In the genomic region with DNA sequence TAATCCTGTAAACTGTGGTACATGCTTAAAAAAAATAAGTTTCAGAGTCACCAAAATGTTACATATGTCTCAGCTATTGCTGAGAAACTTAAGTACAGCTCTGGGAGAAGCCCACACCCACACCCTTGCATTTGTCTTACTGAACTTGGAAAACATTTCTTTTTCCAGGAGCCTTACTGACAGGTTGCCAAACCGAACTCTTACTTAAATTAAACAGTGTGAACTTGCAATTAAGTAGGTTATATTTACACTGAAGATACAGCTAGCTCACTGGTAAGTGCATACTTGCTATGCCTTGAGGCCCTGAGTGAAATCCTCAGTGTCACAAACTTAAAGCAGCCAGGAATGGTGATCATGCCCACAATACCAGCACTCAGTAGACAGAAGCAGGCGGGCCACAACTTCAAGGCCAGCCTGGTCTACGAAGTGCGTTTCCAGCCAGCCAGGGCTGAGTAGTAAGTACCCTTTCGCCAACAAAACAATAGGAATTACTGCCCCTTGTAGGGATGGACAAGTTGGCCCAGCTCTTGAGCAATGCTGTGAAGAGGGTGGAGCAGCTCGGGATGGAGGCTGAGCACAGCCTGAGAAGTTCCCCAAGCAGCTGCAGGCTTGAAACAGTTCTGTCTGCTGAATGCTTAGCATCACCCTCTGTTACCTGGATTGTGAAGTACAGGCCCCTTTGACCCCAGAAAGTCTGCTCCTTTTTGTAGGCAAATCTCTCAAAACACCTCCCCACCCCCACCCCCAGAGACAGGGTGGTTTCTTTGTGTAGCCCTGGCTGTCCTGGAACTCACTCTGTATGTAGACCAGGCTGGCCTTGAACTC, we compare ENCODE assay signal across 8 mouse cellular contexts. TPM values are rescaled to one million over a fixed set of nuclear protein-coding genes. Genes with fewer than 3 reads are reported as not detected.
DNase-seq lines count a peak whose midpoint lies in the region; ATAC-seq and TF ChIP-seq lines count a peak whose summit lies in the region.

No protein-coding gene starts in this region.

- H3K27me3 ChIP-seq in ES-Bruce4 (ENCODE audit: control insufficient read depth, insufficient read depth, low read length, poor library complexity, severe bottlenecking): no peaks in the 10 kb centered on the region
- H3K27me3 ChIP-seq in heart, embryonic 16.5 days (ENCODE audit: control insufficient read depth, insufficient read depth, low read length): no peaks in the 10 kb centered on the region

- H3K4me1 ChIP-seq in ES-Bruce4 (ENCODE audit: control insufficient read depth, insufficient read depth, low read length): peaks cover 5% of the 10 kb centered on the region
- H3K4me1 ChIP-seq in heart, embryonic 16.5 days (ENCODE audit: control insufficient read depth, insufficient read depth, low read length): peaks cover 31% of the 10 kb centered on the region

- ATAC-seq in heart, embryonic 16.5 days (replicated peaks; ENCODE audit: extremely low read depth, insufficient read depth, low FRiP score): no peak
- ATAC-seq in megakaryocyte-erythroid progenitor cell, adult 5-6 weeks (replicated peaks; ENCODE audit: low FRiP score, low TSS enrichment, poor library complexity, severe bottlenecking): 0 out of 2 replicates have a peak, but pooled peaks have one; percentile 5

- no peak for TF ChIP-seq CTCF in ES-Bruce4 (IDR thresholded peaks at IDR 0.05; ENCODE audit: low read depth, low read length)

- H3K9me3 ChIP-seq in ES-Bruce4 (replicated peaks; ENCODE audit: control insufficient read depth, insufficient read depth, low read length, poor library complexity, severe bottlenecking): no peaks in the 10 kb centered on the region
- H3K9me3 ChIP-seq in heart, embryonic 16.5 days (replicated peaks; ENCODE audit: control insufficient read depth, low read length): no peaks in the 10 kb centered on the region

- DNase-seq in heart, adult 11 months: peak; percentile 91
- no peak for DNase-seq in heart, adult 8-10 months (ENCODE audit: low spot score)
- no peak for DNase-seq in frontal cortex, postnatal 14 days (ENCODE audit: low spot score in 2 of 2)
- DNase-seq in ovary, postnatal 14 days (ENCODE audit: low spot score): no peak
- no peak for DNase-seq in kidney, adult 8-10 months

- H3K36me3 ChIP-seq in ES-Bruce4 (ENCODE audit: control insufficient read depth, insufficient read depth, low read length, poor library complexity, severe bottlenecking): no peaks in the 10 kb centered on the region
- H3K36me3 ChIP-seq in heart, embryonic 16.5 days (ENCODE audit: control insufficient read depth, insufficient read depth): no peaks in the 10 kb centered on the region

- 0 out of 2 replicates have a peak overlapping the region, but pooled peaks have one; percentile 3 for H3K9ac ChIP-seq in ES-Bruce4 (ENCODE audit: low read depth, poor library complexity, severe bottlenecking)
- peak overlapping the region; percentile 77; the same call in 1 of the 2 replicates for H3K9ac ChIP-seq in heart, embryonic 16.5 days (ENCODE audit: low read length)

- no peak overlapping the region for H3K4me2 ChIP-seq in heart, embryonic 16.5 days (ENCODE audit: low read depth, low read length)

- no peak for TF ChIP-seq EP300 in ES-Bruce4 (IDR thresholded peaks at IDR 0.05; ENCODE audit: insufficient read depth, low read depth, low read length)

- WGBS in heart, embryonic 16.5 days: 42% methylated on average over 6 of the region's 6 CpGs

- peak overlapping the region; percentile 48 for H3K27ac ChIP-seq in ES-Bruce4 (ENCODE audit: insufficient read depth, low read length)
- H3K27ac ChIP-seq in heart, embryonic 16.5 days (ENCODE audit: low read length): peak overlapping the region; percentile 90

- H3K4me3 ChIP-seq in ES-Bruce4 (ENCODE audit: low read depth, low read length): no peak overlapping the region
- no peak overlapping the region for H3K4me3 ChIP-seq in heart, embryonic 16.5 days (ENCODE audit: low read length)

- no peak for TF ChIP-seq POLR2A in ES-Bruce4 (IDR thresholded peaks at IDR 0.05; ENCODE audit: insufficient read depth, low read length)

RNA-seq across cellular contexts. Expression of a gene that starts 3.6 kb away (rescaled TPM):
- total RNA-seq in heart, adult 8-10 months (2022): 1 to 10 TPM; 6.3 to 8.4 (median 7.5) TPM
- polyA plus RNA-seq in ES-Bruce4 (2011; ENCODE audit: insufficient read depth, insufficient read length, low read depth, missing spikeins): 17.1 and 24.7 TPM in 2 replicates
- 43.3 and 46.5 TPM in 2 replicates for polyA plus RNA-seq in heart, embryonic 16.5 days (2015; fragmentation: Nextera tagmentation; extraction: Ambion mirVana)
- 33.8 and 51.0 TPM in 2 replicates for total RNA-seq in megakaryocyte-erythroid progenitor cell, adult 5-6 weeks (2014; fragmentation: Nextera tagmentation)
- 16.2 and 33.4 TPM in 2 replicates for total RNA-seq in megakaryocyte-erythroid progenitor cell, adult 5-6 weeks (2017)

RNA-seq across cellular contexts. Expression of a gene that starts 14.1 kb away (rescaled TPM):
- 10 to 100 TPM; 57.1 to 72.2 (median 68.6) TPM for total RNA-seq in heart, adult 8-10 months (2022)
- polyA plus RNA-seq in ES-Bruce4 (2011; ENCODE audit: insufficient read depth, insufficient read length, low read depth, missing spikeins): 39.5 and 41.6 TPM in 2 replicates
- polyA plus RNA-seq in heart, embryonic 16.5 days (2015; fragmentation: Nextera tagmentation; extraction: Ambion mirVana): 84.1 and 91.1 TPM in 2 replicates
- 46.7 and 60.3 TPM in 2 replicates for total RNA-seq in megakaryocyte-erythroid progenitor cell, adult 5-6 weeks (2014; fragmentation: Nextera tagmentation)
- 7.5 and 15.7 TPM in 2 replicates for total RNA-seq in megakaryocyte-erythroid progenitor cell, adult 5-6 weeks (2017)

RNA-seq across cellular contexts. Expression of a gene that starts 14.6 kb away (rescaled TPM):
- total RNA-seq in heart, adult 8-10 months (2022): 10 to 100 TPM; 16.1 to 18.7 (median 17.1) TPM
- 4.0 and 7.0 TPM in 2 replicates for polyA plus RNA-seq in ES-Bruce4 (2011; ENCODE audit: insufficient read depth, insufficient read length, low read depth, missing spikeins)
- polyA plus RNA-seq in heart, embryonic 16.5 days (2015; fragmentation: Nextera tagmentation; extraction: Ambion mirVana): 11.2 and 12.0 TPM in 2 replicates
- total RNA-seq in megakaryocyte-erythroid progenitor cell, adult 5-6 weeks (2014; fragmentation: Nextera tagmentation): 0.46 and 7.0 TPM in 2 replicates
- total RNA-seq in megakaryocyte-erythroid progenitor cell, adult 5-6 weeks (2017): 3.5 TPM in 2 replicates

RNA-seq across cellular contexts. Expression of a gene that starts 20.9 kb away (rescaled TPM):
- total RNA-seq in heart, adult 8-10 months (2022): 10 to 100 TPM; 33.3 to 81.2 (median 48.5) TPM
- polyA plus RNA-seq in ES-Bruce4 (2011; ENCODE audit: insufficient read depth, insufficient read length, low read depth, missing spikeins): 25.0 and 29.3 TPM in 2 replicates
- 19.6 and 21.9 TPM in 2 replicates for polyA plus RNA-seq in heart, embryonic 16.5 days (2015; fragmentation: Nextera tagmentation; extraction: Ambion mirVana)
- 11.3 and 17.6 TPM in 2 replicates for total RNA-seq in megakaryocyte-erythroid progenitor cell, adult 5-6 weeks (2014; fragmentation: Nextera tagmentation)
- 4.7 and 12.5 TPM in 2 replicates for total RNA-seq in megakaryocyte-erythroid progenitor cell, adult 5-6 weeks (2017)

RNA-seq across cellular contexts. Expression of a gene that starts 28.7 kb away (rescaled TPM):
- total RNA-seq in heart, adult 8-10 months (2022): under 1 TPM in 2 of 4 experiments, not detected in 2; 0.33 to 0.75 TPM
- 108 and 121 TPM in 2 replicates for polyA plus RNA-seq in ES-Bruce4 (2011; ENCODE audit: insufficient read depth, insufficient read length, low read depth, missing spikeins)
- polyA plus RNA-seq in heart, embryonic 16.5 days (2015; fragmentation: Nextera tagmentation; extraction: Ambion mirVana): 85.7 and 95.3 TPM in 2 replicates
- 118 and 122 TPM in 2 replicates for total RNA-seq in megakaryocyte-erythroid progenitor cell, adult 5-6 weeks (2014; fragmentation: Nextera tagmentation)
- 60.0 and 75.0 TPM in 2 replicates for total RNA-seq in megakaryocyte-erythroid progenitor cell, adult 5-6 weeks (2017)
